Mouse (Mus musculus): ENCODE measurements around the gene Wdr76.

DNA sequence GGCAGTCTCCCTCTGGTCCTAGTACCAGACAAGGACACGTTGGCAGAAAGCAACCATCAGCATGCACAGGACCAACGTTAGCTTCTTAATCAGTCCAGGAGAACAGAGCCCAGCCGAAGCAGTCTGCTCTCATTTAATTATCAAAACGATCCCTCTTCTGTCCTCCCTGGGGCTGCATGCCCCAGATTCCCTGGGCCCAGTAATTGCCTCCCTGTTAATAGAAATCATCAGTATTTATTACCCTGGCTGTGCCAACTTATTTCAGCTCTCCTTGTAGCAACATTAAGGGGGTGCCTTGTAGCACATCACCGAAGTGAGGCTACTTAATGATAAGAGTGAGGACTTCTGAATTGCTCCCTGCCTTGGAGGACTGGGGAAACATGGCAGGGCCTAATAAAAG lies 59.4 kb downstream of the Wdr76 start:
- TF ChIP-seq POLR2A (IDR thresholded peaks at IDR 0.05; ENCODE audit: low read depth, low read length), result no peak
- no peak for TF ChIP-seq CTCF (IDR thresholded peaks at IDR 0.05; ENCODE audit: extremely low read depth, insufficient read depth, insufficient read length, insufficient replicate concordance)
